Mouse (Mus musculus) layer of hippocampus, adult 9-10 months (tissue): ENCODE data around the gene Tnfaip6.

Source experiments
- DNase-seq: peaks from one replicate; pipeline ENCODE4 v3.0.0; 2022; ENCODE audit warnings: low spot score

The Tnfaip6 gene

GRCm38 (mm10) chr2:52052335-52052734, 14.5 kb downstream of the Tnfaip6 start:
- DNase-seq: no peak

DNA sequence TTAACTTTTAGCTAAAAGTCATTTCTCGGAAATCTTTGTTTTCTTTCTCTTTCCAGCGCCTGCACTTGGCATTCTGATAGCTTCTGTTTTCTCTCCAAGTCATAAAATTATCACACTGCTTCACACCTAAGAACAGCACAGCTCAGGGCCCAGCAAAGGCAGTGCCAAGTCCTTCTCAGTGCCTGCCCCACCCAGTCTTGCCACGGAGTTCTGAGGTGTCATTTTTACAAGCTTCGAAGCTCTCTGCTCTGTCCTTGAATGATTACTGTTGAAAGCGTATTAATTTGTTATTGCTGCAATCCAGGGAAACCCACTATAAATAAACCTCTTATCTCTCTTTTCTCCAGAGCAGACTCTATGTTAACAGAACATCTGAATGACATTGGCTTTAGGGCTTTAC, 15.7 kb downstream of the Tnfaip6 start:
- no peak for DNase-seq

DNA sequence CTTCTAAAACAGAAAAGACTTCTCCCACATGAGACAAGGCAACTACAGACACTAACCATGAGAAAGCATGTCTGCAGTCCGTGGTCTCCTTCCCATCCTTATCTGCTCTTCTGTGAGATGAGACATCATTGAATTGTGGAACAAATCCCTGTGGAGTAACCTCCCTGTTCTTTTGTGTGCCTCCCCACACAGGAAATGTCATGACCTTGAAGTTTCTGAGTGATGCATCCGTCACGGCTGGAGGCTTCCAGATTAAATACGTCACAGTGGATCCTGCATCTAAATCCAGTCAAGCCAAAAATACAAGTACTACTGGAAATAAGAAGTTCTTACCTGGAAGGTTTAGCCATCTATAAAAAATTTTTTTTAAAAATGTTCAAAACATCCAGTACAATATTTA, 17.8 kb downstream of the Tnfaip6 start:
- no peak for DNase-seq

DNA sequence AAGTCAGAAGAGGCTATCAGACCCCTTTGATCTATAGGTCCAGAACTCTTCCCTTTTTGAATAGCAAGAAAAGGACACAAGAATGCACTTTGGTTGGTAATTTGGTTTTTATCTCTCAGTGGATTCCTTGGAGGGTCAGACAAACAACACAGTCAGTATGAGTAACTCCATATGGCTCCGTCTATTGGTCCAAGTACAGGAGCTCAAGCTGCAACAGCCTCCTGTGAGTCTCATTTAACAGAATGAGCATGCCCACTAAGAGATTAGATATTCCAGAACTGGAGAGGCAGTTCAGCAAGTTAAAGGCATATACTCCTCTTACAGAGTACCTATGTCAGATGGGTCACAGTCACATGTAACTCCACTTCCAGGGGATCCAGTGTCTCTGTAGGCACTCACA, 19.3 kb downstream of the Tnfaip6 start:
- no peak for DNase-seq

GRCm38 (mm10) chr2:52057681-52058080, 19.9 kb downstream of the Tnfaip6 start:
- DNase-seq: no peak

DNA sequence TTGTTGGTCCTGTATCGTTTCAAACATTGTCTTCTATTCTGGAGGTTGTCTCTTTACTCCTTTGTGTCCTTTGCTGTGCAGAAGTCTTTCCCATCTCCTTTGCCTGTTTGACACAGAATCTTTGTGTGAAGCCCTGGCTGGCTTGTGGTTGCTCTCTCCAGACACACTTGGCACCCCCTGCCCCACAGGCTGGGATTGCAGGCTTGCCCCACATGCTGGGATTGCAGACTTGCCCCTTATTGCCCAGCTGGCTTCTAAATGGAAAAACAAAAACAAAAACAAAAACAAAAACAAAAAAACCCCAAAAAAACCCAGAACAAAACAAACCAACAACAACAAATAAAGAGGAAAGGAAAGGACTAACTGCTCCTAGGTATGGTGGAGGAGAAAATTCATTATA, 30.8 kb downstream of the Tnfaip6 start:
- DNase-seq: no peak

GRCm38 (mm10) chr2:52070816-52071215, 33.0 kb downstream of the Tnfaip6 start:
- DNase-seq: no peak

DNA sequence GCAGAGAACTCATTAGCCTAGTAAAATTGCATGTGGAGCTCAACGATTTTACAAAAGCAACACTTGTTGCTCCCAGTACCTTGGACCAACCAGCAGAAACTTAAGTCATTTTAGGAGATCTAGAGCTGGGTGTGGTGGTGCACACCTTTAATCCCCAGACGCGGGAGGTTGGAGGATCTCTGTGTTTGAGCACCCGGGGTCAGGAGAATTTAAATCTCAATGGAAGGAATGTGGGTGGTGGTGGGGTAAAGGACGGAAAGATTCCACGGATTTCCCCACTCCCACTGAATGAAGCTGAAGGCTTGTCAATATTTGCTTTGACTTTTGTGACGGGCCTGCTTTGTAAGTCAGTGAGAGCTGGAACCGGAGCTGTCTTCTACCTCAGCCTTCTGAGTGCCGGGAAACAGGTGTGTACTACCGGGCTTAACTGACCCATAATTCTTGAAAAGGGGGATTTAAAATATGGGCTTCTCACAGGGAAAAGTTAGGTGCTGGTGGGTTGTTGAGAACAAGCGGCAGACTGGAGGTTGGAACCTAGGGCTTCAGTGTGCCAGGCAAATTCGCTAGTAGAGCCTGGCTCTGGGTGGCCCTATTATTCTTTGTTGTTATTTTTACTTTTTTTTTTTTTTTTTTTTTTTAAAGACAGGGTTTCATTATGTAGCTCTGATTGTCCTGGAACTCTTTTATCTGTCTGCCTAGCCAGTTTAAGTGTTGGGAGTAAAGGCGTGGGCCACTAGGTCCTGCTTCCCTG, 33.6 kb downstream of the Tnfaip6 start:
- DNase-seq: no peak

DNA sequence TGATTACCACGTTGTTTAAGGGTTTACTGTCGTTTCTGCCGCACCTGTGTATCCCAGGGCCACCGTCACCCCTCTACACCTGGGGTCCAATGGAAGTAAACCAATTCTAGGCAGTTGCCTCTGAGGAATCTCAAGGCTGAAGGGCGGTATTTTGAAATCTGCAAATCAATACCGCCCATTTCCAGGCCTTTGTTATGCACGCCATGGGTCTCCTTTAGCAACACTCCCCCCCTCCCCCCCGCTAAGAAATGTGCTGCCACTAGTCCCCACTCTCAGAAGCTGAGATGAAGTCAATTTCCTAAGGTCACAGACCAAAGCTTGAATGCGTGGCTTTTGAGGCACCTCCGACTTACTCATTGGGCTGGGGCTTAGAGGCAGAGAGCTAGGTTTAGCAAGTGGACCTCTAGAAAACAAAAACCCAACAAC, 34.3 kb downstream of the Tnfaip6 start:
- DNase-seq: no peak

GRCm38 (mm10) chr2:52072491-52073140, 34.8 kb downstream of the Tnfaip6 start, which contains the start of gene Rif1:
Rif1 (plus strand) TSS chr2:52072832.
- peak; percentile 26 for DNase-seq

DNA sequence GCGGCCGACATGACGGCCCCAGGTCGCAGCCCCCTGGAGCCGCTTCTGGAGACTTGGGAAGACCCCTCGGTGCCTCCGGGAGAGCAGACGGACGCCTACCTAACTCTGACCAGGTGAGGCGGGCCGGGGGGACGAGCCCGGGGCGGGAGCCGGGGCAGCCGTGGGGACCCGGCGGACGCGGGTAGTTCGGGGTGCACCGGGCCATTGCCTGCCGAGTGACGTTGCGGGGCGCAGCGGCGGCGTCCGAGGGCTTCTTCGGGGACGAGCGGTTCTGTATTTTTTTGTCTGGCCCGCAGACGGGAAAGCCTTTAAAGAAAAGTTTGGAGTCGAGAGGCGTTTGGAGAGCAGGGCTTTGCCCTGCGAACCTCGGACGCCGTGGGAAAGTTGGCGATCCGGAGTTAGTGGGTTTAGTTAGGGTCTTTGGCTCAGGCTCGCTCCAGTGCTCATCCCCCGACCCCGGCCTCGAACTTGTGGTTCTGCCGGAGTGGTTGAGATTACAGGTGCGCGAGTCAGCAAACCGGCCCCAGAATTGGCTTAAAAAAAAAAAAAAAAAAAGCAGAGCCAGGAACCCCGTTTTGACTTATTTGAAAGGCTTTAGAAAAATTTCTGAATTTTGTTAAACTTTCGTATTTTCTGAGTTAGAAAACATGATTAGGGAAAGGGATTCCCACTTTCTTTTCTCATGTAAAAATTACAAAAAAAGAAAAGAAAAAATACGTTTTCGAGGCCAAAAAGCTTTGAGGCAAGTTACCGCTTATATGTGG, 35.5 kb downstream of the Tnfaip6 start:
- DNase-seq: no peak

GRCm38 (mm10) chr2:52078666-52079065, 40.9 kb downstream of the Tnfaip6 start:
- DNase-seq: no peak

GRCm38 (mm10) chr2:52084013-52084412, 46.2 kb downstream of the Tnfaip6 start:
- DNase-seq: no peak

- no peak for DNase-seq
Measured at GRCm38 (mm10) chr2:52084571-52084970, 46.8 kb downstream of the Tnfaip6 start.
